Mouse (Mus musculus): ENCODE data around the gene Gm8082. TPM values are rescaled to one million over a fixed set of nuclear protein-coding genes. Genes with fewer than 3 reads are reported as not detected.

The Gm8082 gene
- not detected in 2 replicates for polyA plus RNA-seq (2012; rRNA removed)

DNA sequence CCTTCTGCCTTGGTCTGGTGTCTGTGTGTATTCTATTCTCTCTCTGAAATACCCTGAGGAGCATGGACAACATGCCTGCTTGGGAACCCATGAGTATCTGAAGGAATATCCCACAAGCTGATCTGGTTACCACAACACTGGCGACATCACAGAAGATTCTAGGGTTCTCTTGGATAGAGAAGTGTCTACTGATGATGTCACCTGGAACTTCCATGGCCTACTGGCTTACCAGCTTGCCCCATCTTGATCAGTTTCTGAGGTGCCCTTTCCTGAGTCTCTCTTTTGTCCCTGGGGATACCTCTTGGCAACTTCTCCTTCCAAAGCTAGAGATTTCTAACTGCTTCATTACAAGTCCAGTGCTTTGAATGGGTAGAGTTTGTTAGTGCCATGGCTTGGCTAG is at the start of gene Gm8082:
Gene Gm8082 (minus strand): TSS at position 101 of the 400 bp plus-strand sequence.

DNA sequence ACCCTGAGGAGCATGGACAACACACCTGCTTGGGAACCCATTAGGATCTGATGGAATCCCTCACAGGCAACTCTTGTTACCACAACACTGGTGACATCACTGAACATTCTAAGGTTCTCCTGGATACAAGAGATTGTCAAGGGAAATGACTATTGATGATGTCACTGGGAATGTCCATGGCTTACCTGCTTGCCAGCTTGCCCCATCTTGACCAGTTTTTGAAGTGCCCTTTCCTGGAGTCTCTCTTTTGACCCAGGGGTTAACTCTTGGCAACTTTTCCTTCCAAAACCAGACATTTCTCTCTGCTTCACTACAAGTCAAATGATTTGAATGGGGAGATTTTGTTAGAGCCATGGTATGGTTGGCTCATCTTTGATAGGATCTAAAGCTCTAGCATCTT is 22.1 kb upstream of the Gm8082 start, which contains the start of gene Gm10376:
Gene Gm10376 (minus strand): TSS at position 101 of the 400 bp plus-strand sequence.

Other genes with a start within 250 kb of the Gm8082 start
- gene Gm3015, start 224.8 kb downstream of the Gm8082 start, polyA plus RNA-seq (2012; rRNA removed) = not detected in 2 replicates
- gene Gm10377, start 195.6 kb downstream of the Gm8082 start, polyA plus RNA-seq (2012; rRNA removed) = not detected in 2 replicates
- not detected in 2 replicates for gene Gm21977, start 140.1 kb downstream of the Gm8082 start, polyA plus RNA-seq (2012; rRNA removed)
- gene Gm10376, start 22.0 kb upstream of the Gm8082 start, polyA plus RNA-seq (2012; rRNA removed) = not detected in 2 replicates
- gene Gm8094, start 83.0 kb upstream of the Gm8082 start, polyA plus RNA-seq (2012; rRNA removed) = not detected in 2 replicates
- not detected in 2 replicates for gene Gm8104, start 107.0 kb upstream of the Gm8082 start, polyA plus RNA-seq (2012; rRNA removed)
- not detected in 2 replicates for gene Gm7233, start 186.2 kb upstream of the Gm8082 start, polyA plus RNA-seq (2012; rRNA removed)
- not detected in 2 replicates for gene Gm8122, start 241.7 kb upstream of the Gm8082 start, polyA plus RNA-seq (2012; rRNA removed)

Measured in central nervous system, embryonic 14 days (tissue).